Mouse (Mus musculus) lung, embryonic 15.5 days (tissue): ENCODE data around the gene Bnip1. TPM values are rescaled to one million over a fixed set of nuclear protein-coding genes. Genes with fewer than 3 reads are reported as not detected.

Experiments
- ATAC-seq: fragments of 200-750 bp; cut with Nextera tagmentation; 2 replicates; pipeline ENCODE4 v1.8.0; 2017; ENCODE audit warnings: moderate number of reproducible peaks, borderline replicate concordance; ENCODE audit not compliant: low FRiP score, low TSS enrichment; ENCODE audit errors: extremely low read depth
- H3K27ac ChIP-seq: fragments of 300-500 bp; sonication (generic); 2 replicates; pipeline ENCODE4 v1.5.1; 2015; ENCODE audit warnings: moderate library complexity, mild to moderate bottlenecking, inconsistent platforms
- H3K27me3 ChIP-seq: fragments of 300-500 bp; sonication (generic); 2 replicates; pipeline ENCODE4 v1.6.1; 2015; ENCODE audit warnings: inconsistent platforms
- H3K36me3 ChIP-seq: fragments of 300-500 bp; sonication (generic); 2 replicates; pipeline ENCODE4 v1.6.1; 2015; ENCODE audit warnings: inconsistent platforms
- H3K4me1 ChIP-seq: fragments of 300-500 bp; sonication (generic); 2 replicates; pipeline ENCODE4 v1.6.1; 2015; ENCODE audit warnings: inconsistent platforms
- H3K4me2 ChIP-seq: fragments of 300-500 bp; sonication (generic); 2 replicates; pipeline ENCODE4 v1.6.1; 2015; ENCODE audit warnings: inconsistent platforms, mild to moderate bottlenecking, moderate library complexity
- H3K4me3 ChIP-seq: fragments of 300-500 bp; sonication (generic); 2 replicates; pipeline ENCODE4 v1.5.1; 2015; ENCODE audit warnings: mild to moderate bottlenecking, inconsistent platforms
- H3K9ac ChIP-seq: fragments of 300-500 bp; sonication (generic); 2 replicates; pipeline ENCODE4 v1.6.1; 2015; ENCODE audit warnings: inconsistent platforms
- H3K9me3 ChIP-seq: fragments of 300-500 bp; sonication (generic); 2 replicates; pipeline ENCODE4 v1.6.1; 2016; ENCODE audit warnings: inconsistent platforms
- WGBS: fragments of 180-500 bp; shearing (Covaris S2); methylation state at CpG from one replicate; pipeline ENCODE4 v1.1.7; 2015; 5-methylcytosine and 5-hydroxymethylcytosine counted together
- polyA plus RNA-seq: library from polyadenylated mRNA; unstranded; fragments of >200 nt; fragmentation: Nextera tagmentation; extraction: Ambion mirVana; gene quantifications from 2 replicates; pipeline ENCODE4 v1.2.1, GENCODE M21; 2015

Gene Bnip1
- polyA plus RNA-seq, 1 experiment from 2014 or later: 49.7 TPM

GRCm38 (mm10) chr17:26836786-26837545, 56.1 kb downstream of the Bnip1 start:
- 4% methylated on average over 19 of the region's 19 CpGs for WGBS
- H3K36me3 ChIP-seq: no peaks in the 10 kb centered on the region
- no peak overlapping the region for H3K4me3 ChIP-seq
- ATAC-seq: no peak
- H3K9me3 ChIP-seq: no peaks in the 10 kb centered on the region
- H3K4me1 ChIP-seq: peaks cover 12% of the 10 kb centered on the region
- peaks cover 88% of the 10 kb centered on the region for H3K27me3 ChIP-seq
- no peak overlapping the region for H3K9ac ChIP-seq
- no peak overlapping the region for H3K4me2 ChIP-seq
- H3K27ac ChIP-seq: no peak overlapping the region

DNA sequence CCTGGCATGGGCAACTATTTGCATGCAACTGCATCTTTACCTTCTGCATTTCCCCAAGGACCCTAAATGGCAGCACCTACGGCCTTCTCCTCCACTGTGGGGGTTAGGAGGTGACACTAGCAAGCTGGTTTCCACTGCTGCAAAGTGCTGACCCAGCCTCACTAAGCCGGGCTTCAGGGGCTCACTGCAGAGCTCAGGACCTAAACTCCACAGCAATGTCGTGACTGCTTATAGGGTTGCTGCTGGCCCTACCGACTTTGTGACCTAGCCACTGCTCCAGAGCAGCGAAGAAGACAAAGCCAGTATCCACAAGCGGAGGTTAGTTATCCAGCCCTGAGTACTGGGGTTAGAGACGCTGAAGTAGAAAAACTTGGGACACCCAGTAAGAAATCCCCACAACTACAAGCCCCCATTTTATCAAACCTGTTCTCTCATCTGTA, 56.7 kb downstream of the Bnip1 start:
- Histone ChIP-seq H3K27ac (no peak overlapping the region), H3K36me3 (no peaks in the 10 kb centered on the region), H3K9ac (no peak overlapping the region), H3K4me2 (no peak overlapping the region), H3K9me3 (no peaks in the 10 kb centered on the region), H3K27me3 (peaks cover 94% of the 10 kb centered on the region), H3K4me1 (peaks cover 12% of the 10 kb centered on the region), H3K4me3 (no peak overlapping the region)
- no peak for ATAC-seq
- 7% methylated on average over 7 of the region's 7 CpGs for WGBS

- no peak overlapping the region for H3K27ac ChIP-seq
- no peaks in the 10 kb centered on the region for H3K36me3 ChIP-seq
- no peak overlapping the region for H3K9ac ChIP-seq
- ATAC-seq: no peak
- peaks cover 100% of the 10 kb centered on the region for H3K27me3 ChIP-seq
- no peaks in the 10 kb centered on the region for H3K9me3 ChIP-seq
- WGBS: 4% methylated on average over 37 of the region's 37 CpGs
- H3K4me1 ChIP-seq: peaks cover 12% of the 10 kb centered on the region
- peak overlapping the region; percentile 32; the same call in 1 of the 2 replicates for H3K4me2 ChIP-seq
- H3K4me3 ChIP-seq: no peak overlapping the region
These were observed 57.5 kb downstream of the Bnip1 start for GRCm38 (mm10) chr17:26838191-26838910.

DNA sequence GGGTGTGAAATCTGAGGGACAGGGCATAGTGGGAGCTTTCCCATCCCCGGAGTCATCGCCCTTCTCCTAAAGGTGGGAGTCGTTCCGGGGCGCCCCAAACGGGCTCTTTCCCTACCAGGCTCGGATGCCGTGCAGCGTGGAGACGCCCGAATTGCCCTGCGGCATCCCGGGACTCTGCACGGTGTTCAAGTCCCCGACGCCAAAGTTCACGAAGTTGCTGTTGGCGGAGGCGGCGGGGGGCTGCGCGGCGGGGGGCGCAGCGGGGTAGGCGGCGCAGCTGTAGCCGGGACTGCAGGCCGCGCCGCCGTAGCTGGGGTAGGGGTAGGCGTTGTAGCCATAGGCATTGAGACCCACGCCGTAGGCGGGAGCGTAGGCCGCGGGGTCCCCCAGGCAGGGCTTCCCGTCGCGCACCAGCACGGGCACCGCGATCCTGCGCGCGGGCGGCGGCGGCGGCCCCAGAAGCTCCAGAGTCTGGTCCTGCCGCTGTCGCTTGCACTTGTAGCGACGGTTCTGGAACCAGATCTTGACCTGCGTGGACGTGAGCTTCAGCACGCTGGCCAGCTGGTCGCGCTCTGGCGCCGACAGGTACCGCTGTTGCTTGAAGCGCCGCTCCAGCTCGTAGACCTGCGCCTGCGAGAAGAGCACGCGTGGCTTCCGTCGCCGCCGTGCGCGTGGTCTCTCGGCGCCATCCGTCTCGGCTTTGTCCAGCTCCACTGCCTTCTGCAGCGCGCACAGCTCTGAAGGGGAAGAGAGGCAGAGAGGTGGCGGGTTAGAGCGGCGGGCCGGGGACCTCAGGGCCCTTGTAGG, 58.2 kb downstream of the Bnip1 start:
- Histone ChIP-seq H3K27me3 (peaks cover 100% of the 10 kb centered on the region), H3K9ac (no peak overlapping the region), H3K9me3 (no peaks in the 10 kb centered on the region), H3K4me2 (peak overlapping the region; percentile 32), H3K36me3 (no peaks in the 10 kb centered on the region), H3K4me3 (peak overlapping the region; percentile 18), H3K4me1 (peaks cover 13% of the 10 kb centered on the region), H3K27ac (no peak overlapping the region)
- no peak for ATAC-seq
- WGBS: under 1% methylated on average over 87 of the region's 87 CpGs

DNA sequence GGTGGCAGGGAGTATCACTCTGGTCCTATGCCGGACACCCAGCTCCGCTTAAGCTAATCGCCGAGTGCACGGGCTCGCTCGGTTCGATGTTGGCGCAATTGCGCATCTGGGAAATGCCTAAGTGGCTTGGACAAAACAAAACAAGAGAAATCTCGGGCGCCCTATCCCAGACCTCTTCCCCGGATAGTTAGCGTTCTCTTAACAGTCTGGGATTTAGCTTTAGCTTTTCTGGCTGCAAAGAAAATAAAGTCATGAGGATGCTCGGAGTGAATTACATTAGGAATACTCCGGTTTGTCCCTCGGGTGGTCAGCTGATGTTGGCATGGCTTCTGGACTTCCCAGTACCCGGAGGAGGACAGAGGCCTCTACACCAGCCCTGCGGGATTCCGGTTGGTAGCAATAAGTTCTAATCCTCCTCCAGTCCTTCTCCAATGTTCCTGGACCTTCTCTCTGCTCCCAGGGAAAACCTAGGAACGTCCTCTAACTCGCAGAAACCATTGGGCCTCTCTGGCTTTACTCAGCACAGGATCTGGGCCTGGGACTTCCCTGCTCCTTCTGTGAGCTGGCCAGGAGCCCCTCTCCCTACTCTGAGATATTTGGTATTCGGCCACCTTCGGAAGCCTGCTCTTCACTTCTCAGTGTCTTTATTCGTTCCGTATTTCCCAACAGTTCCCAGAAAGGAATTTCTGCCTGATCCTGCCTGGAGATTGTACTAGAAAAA, 59.0 kb downstream of the Bnip1 start:
- Histone ChIP-seq H3K27me3 (peaks cover 100% of the 10 kb centered on the region), H3K27ac (no peak overlapping the region), H3K4me1 (peaks cover 19% of the 10 kb centered on the region), H3K9ac (no peak overlapping the region), H3K9me3 (no peaks in the 10 kb centered on the region), H3K36me3 (no peaks in the 10 kb centered on the region), H3K4me2 (peak overlapping the region; percentile 32), H3K4me3 (peak overlapping the region; percentile 18)
- ATAC-seq: no peak
- 5% methylated on average over 26 of the region's 26 CpGs for WGBS

- Histone ChIP-seq H3K27ac (no peak overlapping the region), H3K9ac (no peak overlapping the region), H3K9me3 (no peaks in the 10 kb centered on the region), H3K27me3 (peaks cover 100% of the 10 kb centered on the region), H3K4me2 (no peak overlapping the region), H3K4me3 (no peak overlapping the region), H3K4me1 (peaks cover 19% of the 10 kb centered on the region), H3K36me3 (no peaks in the 10 kb centered on the region)
- ATAC-seq: no peak
- 21% methylated on average over 9 of the region's 9 CpGs for WGBS
These were observed 59.5 kb downstream of the Bnip1 start for GRCm38 (mm10) chr17:26840439-26840780.

DNA sequence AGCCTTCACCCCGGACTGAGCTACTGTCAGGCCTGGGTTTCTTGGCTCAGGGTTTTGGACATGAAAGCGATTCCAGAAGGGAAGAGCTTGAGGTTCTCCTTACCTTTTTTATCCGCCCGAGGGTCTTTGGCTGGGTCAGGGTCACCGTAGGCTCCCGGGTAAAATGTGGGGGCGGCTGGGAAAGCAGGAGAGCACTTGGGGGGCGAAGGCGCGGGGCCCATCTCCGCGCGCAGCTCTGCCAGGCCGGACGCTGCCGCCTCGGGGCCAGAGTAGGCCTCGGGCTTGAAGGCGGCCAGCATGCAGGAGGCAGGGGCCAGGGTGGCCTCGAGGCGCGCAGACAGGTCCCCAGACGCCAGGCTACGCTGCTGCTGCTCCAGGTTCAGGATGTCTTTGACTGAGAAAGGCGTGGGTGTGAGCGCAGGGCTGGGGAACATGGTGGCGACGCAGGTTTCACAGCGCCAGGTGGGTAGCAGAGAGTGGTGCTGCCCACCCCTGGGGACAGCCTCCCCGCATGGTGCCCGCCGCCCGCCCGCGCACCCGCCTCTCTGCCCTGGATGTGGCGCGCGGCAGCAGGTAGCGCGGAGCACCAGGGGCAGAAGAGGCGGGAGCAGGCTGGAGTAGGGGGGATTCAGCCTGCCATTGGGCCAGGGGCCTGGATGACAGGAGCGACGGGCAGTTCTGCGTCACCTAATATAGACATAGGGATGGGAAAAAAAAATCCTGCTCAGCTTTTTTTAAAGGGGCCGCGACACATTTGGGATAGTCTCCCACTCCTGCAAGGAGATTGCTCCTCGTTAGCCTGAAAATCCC, 60.3 kb downstream of the Bnip1 start:
- Histone ChIP-seq H3K4me2 (peak overlapping the region; percentile 17; the same call in 1 of the 2 replicates), H3K9me3 (no peaks in the 10 kb centered on the region), H3K27ac (no peak overlapping the region), H3K27me3 (peaks cover 99% of the 10 kb centered on the region), H3K4me3 (peak overlapping the region; percentile 6), H3K36me3 (no peaks in the 10 kb centered on the region), H3K4me1 (peaks cover 19% of the 10 kb centered on the region), H3K9ac (no peak overlapping the region)
- 2% methylated on average over 47 of the region's 48 CpGs for WGBS
- ATAC-seq: no peak

DNA sequence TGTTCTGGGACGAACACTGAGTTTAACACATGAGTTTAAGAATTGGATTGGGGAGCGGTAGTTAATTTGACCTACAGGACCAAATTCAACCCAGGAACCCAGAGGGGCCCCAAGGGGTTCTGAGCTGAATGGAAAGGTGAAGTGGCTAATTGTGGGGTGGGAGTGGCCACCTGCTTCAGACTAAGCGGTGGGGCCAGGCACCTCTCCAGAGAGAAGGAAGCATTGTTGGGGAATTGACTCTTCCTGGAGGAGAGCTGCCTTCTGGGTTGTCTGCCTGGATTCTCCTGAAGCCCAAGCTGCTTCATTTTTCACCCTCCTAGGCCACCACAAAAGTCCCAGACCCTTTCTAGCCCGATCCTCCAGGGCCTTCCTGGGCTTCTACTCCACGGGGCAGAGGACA, 61.1 kb downstream of the Bnip1 start:
- Histone ChIP-seq H3K9ac (no peak overlapping the region), H3K27ac (no peak overlapping the region), H3K4me1 (peaks cover 19% of the 10 kb centered on the region), H3K9me3 (no peaks in the 10 kb centered on the region), H3K4me2 (no peak overlapping the region), H3K4me3 (no peak overlapping the region), H3K36me3 (no peaks in the 10 kb centered on the region), H3K27me3 (peaks cover 96% of the 10 kb centered on the region)
- no peak for ATAC-seq
- 10% methylated on average over 5 of the region's 5 CpGs for WGBS

Other genes with a start within 250 kb of the Bnip1 start
- gene Ergic1, start 219.6 kb upstream of the Bnip1 start, polyA plus RNA-seq: 97.3 and 102 TPM in 2 replicates
- 23.1 and 25.9 TPM in 2 replicates for gene Dusp1, start 218.9 kb upstream of the Bnip1 start, polyA plus RNA-seq
- 164 and 171 TPM in 2 replicates for gene Atp6v0e, start 117.8 kb upstream of the Bnip1 start, polyA plus RNA-seq
- 6.6 and 7.3 TPM in 2 replicates for gene Crebrf, start 65.4 kb upstream of the Bnip1 start, polyA plus RNA-seq
- gene Nkx2-5, start 63.9 kb downstream of the Bnip1 start, polyA plus RNA-seq: 2.4 and 4.6 TPM in 2 replicates
- 8.0 and 9.8 TPM in 2 replicates for gene Kifc5b, start 136.0 kb downstream of the Bnip1 start, polyA plus RNA-seq
- 7.6 and 8.7 TPM in 2 replicates for gene Phf1, start 152.0 kb downstream of the Bnip1 start, polyA plus RNA-seq
- 182 and 184 TPM in 2 replicates for gene Cuta, start 158.5 kb downstream of the Bnip1 start, polyA plus RNA-seq
- gene Syngap1, start 160.2 kb downstream of the Bnip1 start, polyA plus RNA-seq: 1.5 and 2.1 TPM in 2 replicates
- gene Zbtb9, start 192.1 kb downstream of the Bnip1 start, polyA plus RNA-seq: 16.3 and 16.9 TPM in 2 replicates
- 5.2 and 6.0 TPM in 2 replicates for gene Bak1, start 247.9 kb downstream of the Bnip1 start, polyA plus RNA-seq